Mouse (Mus musculus) olfactory bulb, adult 2 months (tissue): Measurements from ENCODE around the gene Zcchc24.

ENCODE experiments used
- CTCF ChIP-seq: fragments of 200-500 bp; IDR thresholded peaks from 2 replicates; pipeline ENCODE4 v1.5.1; 2012; ENCODE audit warnings: low read depth, mild to moderate bottlenecking, low read length, moderate library complexity; ENCODE audit not compliant: insufficient read depth
- POLR2A ChIP-seq: fragments of 200-500 bp; IDR thresholded peaks from 2 replicates; pipeline ENCODE4 v1.6.1; 2012; ENCODE audit warnings: mild to moderate bottlenecking, low read depth, low read length, moderate library complexity; ENCODE audit not compliant: insufficient read depth

DNA sequence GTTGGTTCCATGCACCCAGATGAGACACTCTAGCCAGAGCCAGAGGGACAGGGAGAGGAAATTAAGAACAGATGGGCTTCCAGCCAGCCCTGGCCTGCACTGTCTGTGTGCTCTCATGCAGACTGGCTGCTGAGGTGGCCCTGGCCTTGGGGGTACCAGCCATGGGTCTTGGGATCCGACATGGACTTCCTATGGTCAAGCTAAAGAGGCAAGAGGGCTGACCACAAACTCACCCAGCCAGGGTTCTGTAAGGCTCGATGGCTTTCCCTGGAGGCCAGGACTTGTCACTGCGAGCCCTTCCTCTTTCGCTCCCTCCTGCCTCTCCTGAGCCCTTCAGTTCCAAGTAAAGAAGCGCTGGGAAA lies 41.7 kb downstream of the Zcchc24 start:
- TF ChIP-seq CTCF, result no peak
- TF ChIP-seq POLR2A, result no peak
